Mouse (Mus musculus) MEL (cell line): ENCODE data around the gene Ccdc40. TPM values are rescaled to one million over a fixed set of nuclear protein-coding genes. Genes with fewer than 3 reads are reported as not detected.
A peak's percentile ranks its signal among the peaks of the same experiment; 100 is the strongest.

Experiments used
- DNase-seq: peaks from one replicate; pipeline ENCODE4 v3.0.0; 2011; ENCODE audit warnings: low read depth, low spot score
- H3K27ac ChIP-seq: 2 replicates; pipeline ENCODE4 v1.5.1; 2012; ENCODE audit warnings: low read depth, mild to moderate bottlenecking, control low read depth, low read length, moderate library complexity; ENCODE audit not compliant: control insufficient read depth
- H3K27me3 ChIP-seq, 2 experiments: fragments of 150-350 bp in 1 of 2; sonication (generic) in 1 of 2; 2 replicates each; pipeline ENCODE4 v1.6.1; 2012; ENCODE audit warnings: low read length in 2 of 2, mild to moderate bottlenecking in 2 of 2, improper control_type of control experiment in 1 of 2, moderate library complexity in 1 of 2; ENCODE audit not compliant: insufficient read depth in 2 of 2, control insufficient read depth in 1 of 2
- H3K36me3 ChIP-seq, 2 experiments: 2 replicates each; pipeline ENCODE4 v1.6.1; 2012 to 2014; ENCODE audit warnings: low read length in 2 of 2, improper control_type of control experiment in 1 of 2, inconsistent platforms in 1 of 2, mild to moderate bottlenecking in 1 of 2; ENCODE audit not compliant: insufficient read depth in 2 of 2, control insufficient read depth in 1 of 2
- H3K4me1 ChIP-seq, 2 experiments: fragments of 150-350 bp in 1 of 2; sonication (generic) in 1 of 2; 2 replicates each; pipeline ENCODE4 v1.6.1; 2012; ENCODE audit warnings: low read length in 2 of 2, improper control_type of control experiment in 1 of 2, mild to moderate bottlenecking in 1 of 2; ENCODE audit not compliant: insufficient read depth in 2 of 2, control insufficient read depth in 1 of 2
- H3K4me3 ChIP-seq, 2 experiments: fragments of 150-350 bp in 1 of 2; sonication (generic) in 1 of 2; 2 replicates each; pipeline ENCODE4 v1.5.1; 2012; ENCODE audit warnings: low read depth in 2 of 2, low read length in 2 of 2, mild to moderate bottlenecking in 2 of 2, moderate library complexity in 2 of 2, control low read depth in 1 of 2, improper control_type of control experiment in 1 of 2; ENCODE audit not compliant: control insufficient read depth in 1 of 2, insufficient read depth in 1 of 2
- H3K79me2 ChIP-seq: 2 replicates; pipeline ENCODE4 v1.6.1; 2012; ENCODE audit warnings: mild to moderate bottlenecking, low read length, moderate library complexity; ENCODE audit not compliant: control insufficient read depth, poor library complexity, insufficient read depth
- H3K9ac ChIP-seq: 2 replicates; pipeline ENCODE4 v1.6.1; 2012; ENCODE audit warnings: low read depth, mild to moderate bottlenecking, control low read depth, low read length, moderate library complexity; ENCODE audit not compliant: control insufficient read depth, poor library complexity, severe bottlenecking
- H3K9me3 ChIP-seq: fragments of 150-350 bp; sonication (generic); replicated peaks from 2 replicates; pipeline ENCODE4 v1.6.1; 2012; ENCODE audit warnings: mild to moderate bottlenecking, low read length, improper control_type of control experiment, moderate library complexity; ENCODE audit not compliant: insufficient read depth
- BHLHE40 ChIP-seq: IDR thresholded peaks from 2 replicates; pipeline ENCODE4 v1.6.1; 2012; ENCODE audit warnings: low read depth, mild to moderate bottlenecking, inconsistent platforms, low read length, improper control_type of control experiment, borderline replicate concordance
- CTCF ChIP-seq, 3 experiments: IDR thresholded peaks in 2 of 3; conservative IDR thresholded peaks in 1 of 3; 2 replicates each; pipeline ENCODE4 v1.5.1; 2011 to 2012; ENCODE audit warnings: low read length in 3 of 3, low read depth in 2 of 3, mild to moderate bottlenecking in 2 of 3, improper control_type of control experiment in 1 of 3, inconsistent platforms in 1 of 3, mixed read lengths in 1 of 3, moderate library complexity in 1 of 3; ENCODE audit not compliant: control insufficient read depth in 1 of 3, insufficient read depth in 1 of 3, poor library complexity in 1 of 3, severe bottlenecking in 1 of 3
- EP300 ChIP-seq, 2 experiments: IDR thresholded peaks; 2 replicates each; pipeline ENCODE4 v1.6.1; 2011; ENCODE audit warnings: improper control_type of control experiment in 2 of 2, low read length in 2 of 2, low read depth in 1 of 2, mild to moderate bottlenecking in 1 of 2
- JUND ChIP-seq: IDR thresholded peaks from 2 replicates; pipeline ENCODE4 v1.6.1; 2011; ENCODE audit warnings: low read depth, mild to moderate bottlenecking, improper control_type of control experiment, low read length
- KAT2A ChIP-seq: conservative IDR thresholded peaks from 2 replicates; pipeline ENCODE4 v1.6.1; 2012; ENCODE audit warnings: low read depth, low read length, improper control_type of control experiment, inconsistent platforms
- MAFK ChIP-seq: IDR thresholded peaks from 2 replicates; pipeline ENCODE4 v1.6.1; 2011; ENCODE audit warnings: low read depth, mild to moderate bottlenecking, low read length, improper control_type of control experiment, borderline replicate concordance
- MAZ ChIP-seq: IDR thresholded peaks from 2 replicates; pipeline ENCODE4 v1.6.1; 2012; ENCODE audit warnings: low read depth, mild to moderate bottlenecking, inconsistent platforms, low read length, improper control_type of control experiment
- MXI1 ChIP-seq: IDR thresholded peaks from 2 replicates; pipeline ENCODE4 v1.6.1; 2011; ENCODE audit warnings: mild to moderate bottlenecking, low read depth, low read length, improper control_type of control experiment
- NELFE ChIP-seq: IDR thresholded peaks from 2 replicates; pipeline ENCODE4 v1.6.1; 2011; ENCODE audit warnings: low read depth, low read length, improper control_type of control experiment
- POLR2A ChIP-seq, 2 experiments: IDR thresholded peaks; 2 replicates each; pipeline ENCODE4 v1.6.1; 2011 to 2012; ENCODE audit warnings: low read length in 2 of 2, mild to moderate bottlenecking in 2 of 2, control low read depth in 1 of 2, improper control_type of control experiment in 1 of 2, low read depth in 1 of 2, moderate library complexity in 1 of 2; ENCODE audit not compliant: control insufficient read depth in 1 of 2, insufficient read depth in 1 of 2, poor library complexity in 1 of 2
- POLR2AphosphoS2 ChIP-seq: IDR thresholded peaks from 2 replicates; pipeline ENCODE4 v1.6.1; 2011; ENCODE audit warnings: low read length, improper control_type of control experiment
- SIN3A ChIP-seq: IDR thresholded peaks from 2 replicates; pipeline ENCODE4 v1.6.1; 2012; ENCODE audit warnings: low read length, improper control_type of control experiment, inconsistent platforms
- SMC3 ChIP-seq: IDR thresholded peaks from 2 replicates; pipeline ENCODE4 v1.6.1; 2011; ENCODE audit warnings: low read depth, low read length, improper control_type of control experiment
- TBP ChIP-seq: IDR thresholded peaks from 2 replicates; pipeline ENCODE4 v1.8.0; 2011; ENCODE audit warnings: low read depth, low read length, improper control_type of control experiment
- USF1 ChIP-seq: IDR thresholded peaks from 2 replicates; pipeline ENCODE4 v1.6.1; 2014; ENCODE audit warnings: low read depth, mild to moderate bottlenecking, inconsistent platforms, low read length, improper control_type of control experiment, moderate library complexity
- ZMIZ1 ChIP-seq: IDR thresholded peaks from 2 replicates; pipeline ENCODE4 v1.6.1; 2012; ENCODE audit warnings: low read depth, mild to moderate bottlenecking, inconsistent platforms, low read length, improper control_type of control experiment, moderate library complexity
- ZNF384 ChIP-seq: IDR thresholded peaks from 2 replicates; pipeline ENCODE4 v1.6.1; 2012; ENCODE audit warnings: low read depth, mild to moderate bottlenecking, inconsistent platforms, low read length, improper control_type of control experiment
- polyA plus RNA-seq, 2 experiments: library from polyadenylated mRNA; stranded (reverse) in 1 of 2; unstranded in 1 of 2; fragments of >175 nt in 1 of 2; fragments of >200 nt in 1 of 2; gene quantifications; 2 replicates each; pipeline versions ENCODE4 v1.2.1 to v1.2.4; 2012; ENCODE audit warnings: low replicate concordance in 2 of 2, low read depth in 1 of 2; ENCODE audit not compliant: insufficient read length in 2 of 2, insufficient read depth in 1 of 2, missing spikeins in 1 of 2
- total RNA-seq: library from RNA; depleted of rRNA; stranded (reverse); fragments of 300-350 nt; gene quantifications from 2 replicates; pipeline ENCODE4 v1.2.3, GENCODE M21; 2012

Gene Ccdc40
- total and polyA plus RNA-seq, 3 experiments: 0.46 to 1.9 TPM; not detected in 1

GRCm38 (mm10) chr11:119215038-119215904, 13.1 kb upstream of the Ccdc40 start (continued):
- TF ChIP-seq BHLHE40 (peak; percentile 73; the same call in 1 of the 2 replicates), NELFE (peak; percentile 27), POLR2AphosphoS2 (peak; percentile 33; the same call in 1 of the 2 replicates), MAFK (no peak), MXI1 (peak; percentile 97), MAZ (no peak), TBP (0 out of 2 replicates have a peak, but pooled peaks have one; percentile 31), JUND (no peak), EP300 (IDR thresholded peaks at IDR 0.05; ENCODE audit: low read depth in 1 of 2, low read length in 2 of 2) (peak in 1 of 2 experiments; percentile 52; a peak in 2 of 4 replicates), CTCF (IDR thresholded peaks at IDR 0.05 in 2 of 3, conservative IDR thresholded peaks at IDR 0.05 in 1 of 3; ENCODE audit: control insufficient read depth in 1 of 3, insufficient read depth in 1 of 3, low read depth in 2 of 3, low read length in 3 of 3, poor library complexity in 1 of 3, severe bottlenecking in 1 of 3) (peak in 2 of 3 experiments; percentile 17 to 26; a peak in 2 of 6 replicates), POLR2A (IDR thresholded peaks at IDR 0.05; ENCODE audit: control insufficient read depth in 1 of 2, insufficient read depth in 1 of 2, low read depth in 1 of 2, low read length in 2 of 2, poor library complexity in 1 of 2) (peak in 1 of 2 experiments; percentile 24; a peak in 1 of 4 replicates), USF1 (0 out of 2 replicates have a peak, but pooled peaks have one; percentile 27), ZMIZ1 (no peak), ZNF384 (no peak), SIN3A (peak; percentile 98), SMC3 (no peak; the same call in 1 of the 2 replicates), KAT2A (0 out of 2 replicates have a peak, but pooled peaks have one; percentile 12)

- no peak for TF ChIP-seq POLR2AphosphoS2
- TF ChIP-seq, all 39 proteins: peak for 0
- H3K36me3 ChIP-seq: peaks cover 0 to 4% of the 10 kb centered on the region in 2 experiments; a peak in 3 of 4 replicates
- H3K27me3 ChIP-seq: no peaks in the 10 kb centered on the region
- no peak for DNase-seq
- H3K27ac ChIP-seq: peak overlapping the region; percentile 42; the same call in 1 of the 2 replicates
- no peaks in the 10 kb centered on the region for H3K9me3 ChIP-seq
- peak overlapping the region; percentile 38 to 43 for H3K4me3 ChIP-seq
- H3K4me1 ChIP-seq: peaks cover 5 to 14% of the 10 kb centered on the region in 2 experiments
- peak overlapping the region; percentile 67 for H3K9ac ChIP-seq
- H3K79me2 ChIP-seq: no peaks in the 10 kb centered on the region
Observed at GRCm38 (mm10) chr11:119215905-119216507, 12.4 kb upstream of the Ccdc40 start.
